Mouse (Mus musculus) frontal cortex, postnatal 25 days (tissue): ENCODE data around the gene Trp53i11.

Experiments used
- DNase-seq, 2 experiments: peaks; one replicate each; pipeline ENCODE4 v3.0.0; 2022; ENCODE audit warnings: low spot score in 2 of 2

Trp53i11 gene

GRCm38 (mm10) chr2:93199531-93199974 lies 12.2 kb downstream of the Trp53i11 start:
- DNase-seq = no peak

GRCm38 (mm10) chr2:93200681-93201340 lies 13.5 kb downstream of the Trp53i11 start:
- DNase-seq = no peak

GRCm38 (mm10) chr2:93201997-93202396 lies 14.6 kb downstream of the Trp53i11 start:
- no peak for DNase-seq

GRCm38 (mm10) chr2:93202782-93203181 lies 15.4 kb downstream of the Trp53i11 start:
- DNase-seq = no peak

- DNase-seq = peak in 1 of 2 experiments; percentile 48
Measured at GRCm38 (mm10) chr2:93203682-93204081, 16.3 kb downstream of the Trp53i11 start.

GRCm38 (mm10) chr2:93204571-93204970 lies 17.2 kb downstream of the Trp53i11 start:
- DNase-seq = no peak

GRCm38 (mm10) chr2:93206126-93206525 lies 18.8 kb downstream of the Trp53i11 start:
- no peak for DNase-seq

- DNase-seq = no peak
Measured at GRCm38 (mm10) chr2:93212386-93212785, 25.0 kb downstream of the Trp53i11 start.

- DNase-seq = no peak
Measured at GRCm38 (mm10) chr2:93212865-93213264, 25.5 kb downstream of the Trp53i11 start.

GRCm38 (mm10) chr2:93214192-93214591 lies 26.8 kb downstream of the Trp53i11 start:
- DNase-seq = no peak

- DNase-seq = no peak
Measured at GRCm38 (mm10) chr2:93215790-93216189, 28.4 kb downstream of the Trp53i11 start.

- DNase-seq = peak; percentile 88 to 89
Measured at GRCm38 (mm10) chr2:93217015-93217414, 29.7 kb downstream of the Trp53i11 start.

GRCm38 (mm10) chr2:93218353-93218990 lies 31.1 kb downstream of the Trp53i11 start:
- no peak for DNase-seq

- no peak for DNase-seq
Measured at GRCm38 (mm10) chr2:93219576-93219975, 32.2 kb downstream of the Trp53i11 start.

- no peak for DNase-seq
Measured at GRCm38 (mm10) chr2:93220447-93220846, 33.1 kb downstream of the Trp53i11 start.

- DNase-seq = no peak
Measured at GRCm38 (mm10) chr2:93223463-93223862, 36.1 kb downstream of the Trp53i11 start.

GRCm38 (mm10) chr2:93226606-93227595 lies 39.6 kb downstream of the Trp53i11 start:
- peak; percentile 59 to 69 for DNase-seq

- DNase-seq = no peak
Measured at GRCm38 (mm10) chr2:93227713-93228479, 40.5 kb downstream of the Trp53i11 start.

- no peak for DNase-seq
Measured at GRCm38 (mm10) chr2:93228480-93228824, 41.1 kb downstream of the Trp53i11 start.

GRCm38 (mm10) chr2:93232141-93232540 lies 44.8 kb downstream of the Trp53i11 start:
- no peak for DNase-seq

GRCm38 (mm10) chr2:93237055-93237454 lies 49.7 kb downstream of the Trp53i11 start:
- DNase-seq = no peak
